Mouse (Mus musculus): ENCODE measurements at regions not wholly inside any gene's neighbourhood (a gene's known extent, or its start where the extent isn't known, plus 50 kb on each side); places are given as distances from the start of the nearest gene placed in this dataset.

DNA sequence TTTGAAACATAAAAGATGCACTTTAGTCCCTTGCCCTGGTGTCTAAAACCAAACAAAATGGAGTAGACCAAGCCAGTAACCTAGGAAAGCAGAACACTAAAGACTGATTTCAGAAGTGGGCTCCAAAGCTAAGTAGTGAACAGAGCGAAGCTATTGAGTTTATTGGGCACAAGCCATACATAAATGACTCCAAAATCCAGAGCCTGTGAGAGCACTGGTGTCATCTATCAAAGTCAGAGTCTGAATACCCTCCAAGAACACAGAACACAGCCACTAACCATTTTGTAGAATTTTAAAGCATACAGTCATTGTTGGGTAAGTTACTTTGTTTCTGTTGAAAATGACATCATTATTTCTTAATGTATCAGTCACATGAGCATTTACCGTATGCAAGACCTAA, 175.0 kb upstream of the Lrig3 start:
- no peak for DNase-seq (ENCODE audit: low read depth, low spot score)

GRCm38 (mm10) chr10:125794504-125794903, 171.5 kb upstream of the Lrig3 start:
- no peak for DNase-seq (ENCODE audit: low read depth, low spot score)

DNA sequence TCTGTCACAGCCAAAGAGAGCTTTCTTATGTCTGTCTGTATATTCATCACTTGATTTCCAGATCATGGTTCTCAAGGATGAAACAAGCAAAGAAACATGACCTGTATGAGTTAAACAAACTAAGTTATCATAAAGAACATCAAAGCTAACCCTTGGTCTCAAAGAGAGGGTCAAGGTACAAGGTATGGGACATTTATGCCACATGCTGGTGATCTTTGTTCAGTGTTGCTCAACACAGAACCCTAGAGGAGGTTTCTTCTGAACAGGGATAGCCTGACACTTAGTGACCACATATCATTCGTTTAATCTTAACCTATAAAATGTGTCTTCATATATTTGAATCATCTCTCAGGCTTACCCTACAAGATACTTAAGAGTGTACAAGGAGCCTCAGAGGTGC, 170.6 kb upstream of the Lrig3 start:
- no peak for DNase-seq (ENCODE audit: low read depth, low spot score)

- no peak for DNase-seq (ENCODE audit: low read depth, low spot score)
Measured at GRCm38 (mm10) chr10:125798678-125799077, 167.3 kb upstream of the Lrig3 start.

DNA sequence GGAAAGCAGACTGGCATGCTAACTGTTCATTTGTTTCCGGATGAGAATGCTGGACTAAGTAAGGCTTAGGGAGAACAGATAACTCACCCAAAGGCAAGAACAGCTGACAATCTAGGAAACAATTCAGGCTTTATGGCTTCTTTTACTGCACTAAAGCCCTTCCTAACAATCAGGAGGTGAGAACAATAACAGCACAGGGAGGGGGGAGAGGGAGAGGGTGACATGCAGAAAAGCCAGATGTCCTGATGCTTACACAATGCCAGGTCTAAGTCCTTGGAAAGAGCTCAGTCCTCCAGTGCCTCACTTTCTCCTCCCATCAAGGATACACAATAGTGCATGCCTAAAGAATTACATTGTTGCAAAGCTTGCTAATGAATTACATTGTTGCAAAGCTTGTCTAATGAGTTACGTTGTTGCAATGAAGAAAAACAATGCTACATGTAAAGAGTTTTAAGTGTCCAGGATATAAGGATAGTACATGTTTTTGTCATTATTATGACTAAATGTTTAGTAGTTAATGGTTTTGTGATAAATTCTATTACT, 165.3 kb upstream of the Lrig3 start:
- no peak for DNase-seq (ENCODE audit: low read depth, low spot score)

DNA sequence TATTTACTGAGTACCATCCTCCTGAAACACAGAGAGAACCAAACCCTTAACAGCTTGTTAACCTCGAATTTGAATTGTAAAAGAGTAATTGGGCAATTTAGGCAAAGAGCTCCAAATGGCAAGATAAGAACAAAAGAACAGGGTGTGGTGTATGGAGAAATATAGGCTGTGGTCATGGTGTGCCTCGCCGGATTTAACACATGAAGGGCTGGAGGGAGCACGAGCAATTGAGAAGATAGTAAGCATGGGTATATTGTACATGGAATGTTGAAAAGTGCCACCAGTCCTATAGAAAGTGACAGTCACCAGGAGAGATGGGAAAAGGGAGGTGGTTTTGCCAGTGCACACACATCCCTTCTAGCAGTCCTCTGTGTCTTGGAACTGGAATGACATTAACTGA, 164.5 kb upstream of the Lrig3 start:
- DNase-seq (ENCODE audit: low read depth, low spot score) = no peak

DNA sequence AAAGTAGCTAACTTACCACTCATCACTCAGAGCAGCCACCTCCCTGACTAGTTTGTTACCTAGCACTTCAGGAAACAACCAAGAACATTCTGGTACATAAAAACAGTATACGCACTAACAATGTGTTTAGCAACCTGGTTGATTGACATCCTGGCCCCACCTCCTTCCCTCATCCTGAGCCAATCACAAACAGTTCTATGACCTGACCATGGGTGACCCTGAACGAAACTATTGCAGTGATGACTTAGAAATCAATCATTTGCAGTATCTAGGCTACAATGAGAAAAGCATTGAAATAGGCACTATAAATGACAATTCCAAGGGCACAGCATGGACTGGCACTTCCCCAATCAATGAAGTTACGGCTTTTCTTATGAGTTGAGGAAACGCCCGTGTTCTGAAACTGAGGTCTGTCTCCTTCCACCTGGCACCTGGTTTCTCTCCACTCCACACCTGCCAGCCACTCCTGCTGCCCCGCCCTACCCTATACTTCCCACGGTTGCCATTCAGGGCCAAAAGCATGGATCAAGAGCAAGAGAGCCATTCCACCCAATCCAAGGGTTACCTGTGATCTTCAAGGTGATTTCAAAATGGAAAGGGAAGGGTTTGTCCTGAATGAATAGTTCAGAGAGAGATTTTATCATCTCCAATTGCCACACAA, 162.9 kb upstream of the Lrig3 start:
- DNase-seq (ENCODE audit: low read depth, low spot score) = no peak

GRCm38 (mm10) chr10:125809763-125810361, 156.1 kb upstream of the Lrig3 start:
- no peak for DNase-seq (ENCODE audit: low read depth, low spot score)

DNA sequence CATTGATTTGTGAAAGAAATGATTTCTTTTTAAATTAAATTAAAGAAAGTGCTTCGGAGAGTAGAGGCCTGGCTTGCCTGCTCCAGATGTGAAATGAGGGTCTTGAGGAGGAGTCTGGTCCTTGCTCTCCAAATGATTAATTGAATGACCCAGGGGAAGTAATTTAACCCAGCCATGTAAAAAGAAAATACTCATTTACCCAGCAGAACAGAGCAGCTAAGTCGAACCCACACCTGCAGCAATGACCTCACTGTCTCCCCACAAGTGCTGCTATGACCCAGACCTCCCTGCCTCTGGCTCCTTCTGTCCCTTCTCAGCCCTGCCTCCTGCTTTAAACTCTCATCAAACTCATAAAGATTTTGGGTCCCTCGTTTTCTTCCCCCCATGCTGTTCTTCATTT, 155.4 kb upstream of the Lrig3 start:
- DNase-seq (ENCODE audit: low read depth, low spot score) = no peak

DNA sequence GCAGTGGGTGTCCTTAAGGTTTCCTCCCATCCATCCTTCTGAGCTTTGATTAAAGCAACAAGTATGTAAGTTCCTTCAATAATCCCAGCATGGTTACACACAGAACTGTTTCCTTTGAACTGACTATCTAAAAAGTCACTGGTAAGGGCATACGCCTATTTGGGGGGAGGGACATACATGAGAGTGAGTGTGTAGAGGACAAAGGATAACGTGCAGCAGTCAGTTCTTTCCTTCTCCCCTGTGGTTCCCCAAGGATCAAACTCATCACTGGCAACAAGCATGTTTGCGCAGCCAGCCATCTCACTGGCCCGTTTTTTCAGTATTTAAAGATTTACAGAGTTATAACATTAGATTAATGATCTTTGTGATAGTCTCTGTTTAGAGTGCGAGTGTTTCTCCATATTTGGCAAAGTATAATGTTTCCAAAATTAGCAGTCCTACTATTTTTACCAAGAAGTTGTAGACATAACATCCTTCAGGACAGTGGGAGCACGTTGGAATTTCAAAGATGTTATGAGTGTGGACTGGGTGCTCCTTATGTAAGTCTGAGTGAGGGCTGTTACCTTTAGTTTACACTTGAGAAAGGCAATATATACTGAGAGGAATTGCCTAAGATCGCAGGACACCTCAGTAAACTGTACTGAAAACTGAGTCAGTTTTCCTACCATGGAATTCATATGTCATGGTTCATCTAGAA, 151.6 kb upstream of the Lrig3 start:
- DNase-seq (ENCODE audit: low read depth, low spot score) = no peak

- DNase-seq (ENCODE audit: low read depth, low spot score) = no peak
Measured at GRCm38 (mm10) chr10:125832134-125832533, 133.8 kb upstream of the Lrig3 start.

DNA sequence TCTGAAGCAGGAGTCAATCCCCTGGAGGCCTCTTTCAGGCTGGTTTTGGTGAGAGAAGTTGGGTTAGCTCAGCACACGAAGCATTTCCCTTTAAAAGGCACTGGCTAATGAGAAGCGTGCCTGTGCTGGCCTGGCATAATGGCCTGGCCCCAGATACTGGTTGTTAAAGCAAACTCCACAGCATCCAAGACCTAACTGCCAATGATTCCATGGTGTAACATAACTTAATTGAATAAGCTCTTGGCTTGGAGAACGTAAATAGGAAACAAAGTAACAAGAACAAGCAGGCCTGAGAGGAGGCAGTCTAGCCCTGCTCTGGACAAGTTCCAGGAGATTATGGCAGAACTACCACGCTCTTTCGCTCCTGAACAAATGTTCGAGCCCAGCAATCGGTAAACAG, 133.2 kb upstream of the Lrig3 start:
- DNase-seq (ENCODE audit: low read depth, low spot score) = no peak

GRCm38 (mm10) chr10:125833989-125834388, 132.0 kb upstream of the Lrig3 start:
- no peak for DNase-seq (ENCODE audit: low read depth, low spot score)

DNA sequence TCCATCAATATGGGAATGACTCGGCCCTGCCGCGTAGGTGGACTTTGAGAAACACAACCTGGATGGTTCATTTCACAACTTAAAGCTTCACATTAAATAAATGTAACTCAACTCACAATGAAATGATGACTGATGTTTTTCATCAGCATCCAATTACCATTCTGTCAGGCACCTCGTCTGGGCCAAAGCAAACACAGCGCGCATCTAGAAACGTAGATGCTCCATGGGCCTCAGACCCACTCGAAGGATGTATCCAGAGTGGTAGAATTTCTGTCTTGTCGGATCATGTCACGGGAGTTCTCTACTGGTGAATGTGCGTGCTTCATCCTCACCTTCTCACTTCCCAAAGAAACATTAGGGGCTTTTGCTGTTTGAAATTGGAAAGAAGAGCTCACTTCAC, 127.0 kb upstream of the Lrig3 start:
- no peak for DNase-seq (ENCODE audit: low read depth, low spot score)

DNA sequence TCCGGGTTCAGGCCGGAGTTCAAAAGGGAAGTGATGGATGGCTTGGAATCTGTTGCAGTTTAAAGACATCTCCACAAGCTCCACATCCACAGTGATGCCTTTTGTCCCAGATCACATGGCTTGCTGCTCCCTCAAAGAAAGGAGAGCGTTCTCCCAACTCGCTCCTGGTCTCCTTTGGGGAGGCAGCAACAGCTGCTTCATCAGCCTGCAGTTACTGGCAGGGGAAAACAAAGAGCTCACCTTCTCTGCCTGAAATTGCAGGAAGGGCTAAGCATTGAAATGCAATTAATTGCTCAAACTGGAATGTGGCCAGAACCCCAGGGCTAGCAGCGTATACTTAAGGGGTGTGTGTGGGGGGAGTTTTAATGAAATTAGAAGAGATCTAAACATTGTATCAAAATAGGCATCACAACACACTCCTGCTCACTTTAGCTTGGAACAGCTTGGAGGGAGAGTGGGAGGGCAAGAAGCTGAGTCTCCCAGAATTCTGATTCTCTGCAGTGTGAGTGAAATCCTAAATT, 126.3 kb upstream of the Lrig3 start:
- no peak for DNase-seq (ENCODE audit: low read depth, low spot score)

DNA sequence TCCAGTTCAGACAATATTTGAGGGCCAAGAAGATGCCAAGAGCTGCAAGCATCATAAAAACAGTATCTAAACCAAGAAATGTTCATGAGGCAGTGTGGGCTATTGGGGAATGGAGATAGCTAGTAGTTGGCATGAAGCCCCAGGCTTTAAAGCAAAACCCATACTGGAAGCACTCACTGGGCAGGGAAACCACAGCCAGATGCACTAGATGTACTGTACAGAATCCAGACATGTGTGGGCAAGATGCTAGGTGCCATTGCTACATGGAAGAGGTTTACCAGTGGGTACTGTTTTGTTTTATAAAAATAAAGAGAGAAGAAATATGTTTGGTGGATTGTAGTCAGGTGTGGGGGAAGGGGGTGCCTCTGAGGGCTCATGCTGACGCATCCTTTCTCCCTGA, 125.6 kb upstream of the Lrig3 start:
- DNase-seq (ENCODE audit: low read depth, low spot score) = no peak

DNA sequence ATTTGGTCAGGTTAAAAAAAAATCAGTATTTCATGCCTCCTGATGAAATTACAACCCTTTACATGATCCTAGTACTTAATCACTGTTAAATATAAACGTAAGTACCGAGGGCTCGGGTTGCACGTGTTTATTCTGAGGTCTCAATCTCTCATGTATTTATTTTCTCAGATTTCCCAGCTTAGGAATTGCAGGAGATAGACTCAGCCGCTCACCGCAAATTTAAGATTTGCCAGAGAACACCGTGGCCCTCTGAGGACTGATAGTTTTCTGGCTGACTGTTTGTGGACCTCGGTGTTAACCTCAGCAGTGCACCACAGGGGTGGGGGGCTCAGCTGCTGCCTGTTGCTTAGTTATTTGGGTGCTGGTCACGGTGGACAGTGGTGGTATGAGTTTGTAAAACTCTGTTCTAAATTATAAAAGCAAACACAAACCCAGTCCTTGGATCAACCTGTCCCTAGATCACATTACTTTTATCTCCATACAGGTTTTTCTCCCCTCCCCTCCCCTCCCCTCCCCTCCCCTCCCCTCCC, 121.6 kb upstream of the Lrig3 start:
- no peak for DNase-seq (ENCODE audit: low read depth, low spot score)

DNA sequence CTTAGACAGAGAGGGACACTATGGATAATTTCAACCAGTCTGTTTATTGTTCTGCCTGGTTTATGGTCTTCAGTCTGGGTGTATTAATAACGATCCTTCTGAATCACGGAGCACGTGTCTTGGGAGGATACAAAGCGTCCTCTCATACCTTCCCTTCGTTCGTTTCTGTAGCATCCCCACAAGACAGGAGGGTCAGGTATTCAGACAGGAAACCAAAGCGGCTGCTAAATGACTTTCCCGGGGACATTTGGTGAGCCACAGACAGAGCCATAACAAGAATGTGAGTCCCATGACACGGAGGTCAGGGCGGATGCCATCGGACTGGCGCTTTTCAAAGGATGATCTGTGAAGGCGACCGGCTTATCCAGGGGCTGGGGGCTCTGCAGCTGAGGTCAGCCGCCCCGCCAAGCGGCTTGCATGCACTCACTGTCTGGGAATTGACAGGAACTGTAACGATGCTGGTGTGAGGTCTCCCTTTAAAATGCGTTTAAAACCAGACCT, 120.9 kb upstream of the Lrig3 start:
- DNase-seq (ENCODE audit: low read depth, low spot score) = no peak

DNA sequence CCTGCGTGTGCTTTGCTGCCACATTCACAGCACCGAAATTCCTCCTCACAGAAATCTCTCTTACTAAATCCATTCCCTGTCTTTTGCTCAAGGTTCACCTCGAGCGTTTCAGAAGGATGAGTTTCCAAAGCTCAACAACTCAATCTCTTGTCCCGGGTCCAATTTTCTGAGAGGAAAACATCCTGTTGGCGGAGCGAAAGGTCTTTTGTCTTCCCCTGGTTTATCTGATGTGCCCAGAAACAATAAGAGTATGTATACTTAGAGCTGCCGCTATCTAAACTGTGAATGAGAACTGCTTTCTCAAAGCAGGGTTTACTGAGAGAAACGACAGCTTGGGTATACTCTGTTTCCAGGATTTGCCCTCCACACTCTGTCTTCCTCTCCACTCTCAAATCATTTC, 115.6 kb upstream of the Lrig3 start:
- DNase-seq (ENCODE audit: low read depth, low spot score) = no peak

GRCm38 (mm10) chr10:125861734-125862133, 104.2 kb upstream of the Lrig3 start:
- DNase-seq (ENCODE audit: low read depth, low spot score) = no peak

GRCm38 (mm10) chr10:125866346-125866745, 99.6 kb upstream of the Lrig3 start:
- DNase-seq (ENCODE audit: low read depth, low spot score) = no peak

GRCm38 (mm10) chr10:125884563-125884962, 81.4 kb upstream of the Lrig3 start:
- no peak for DNase-seq (ENCODE audit: low read depth, low spot score)
